Mouse (Mus musculus) embryonic facial prominence, embryonic 12.5 days (tissue): ENCODE data around the gene Rbm47. TPM values are rescaled to one million over a fixed set of nuclear protein-coding genes. Genes with fewer than 3 reads are reported as not detected.

ENCODE experiments used
- ATAC-seq: fragments of 200-750 bp; cut with Nextera tagmentation; 2 replicates; pipeline ENCODE4 v1.8.0; 2017; ENCODE audit not compliant: insufficient number of reproducible peaks, insufficient read depth, low FRiP score, low TSS enrichment
- H3K27ac ChIP-seq: fragments of 300-500 bp; sonication (generic); 2 replicates; pipeline ENCODE4 v1.5.1; 2016; ENCODE audit warnings: mild to moderate bottlenecking
- H3K27me3 ChIP-seq: fragments of 300-500 bp; sonication (generic); 2 replicates; pipeline ENCODE4 v1.6.1; 2016; ENCODE audit warnings: mild to moderate bottlenecking, moderate library complexity
- H3K36me3 ChIP-seq: fragments of 300-500 bp; sonication (generic); 2 replicates; pipeline ENCODE4 v1.6.1; 2016; ENCODE audit warnings: mild to moderate bottlenecking
- H3K4me1 ChIP-seq: fragments of 300-500 bp; sonication (generic); 2 replicates; pipeline ENCODE4 v1.6.1; 2016
- H3K4me2 ChIP-seq: fragments of 300-500 bp; sonication (generic); replicated peaks from 2 replicates; pipeline ENCODE4 v1.6.1; 2016; ENCODE audit warnings: mild to moderate bottlenecking, moderate library complexity
- H3K4me3 ChIP-seq: fragments of 300-500 bp; sonication (generic); 2 replicates; pipeline ENCODE4 v1.5.1; 2016; ENCODE audit warnings: mild to moderate bottlenecking
- H3K9ac ChIP-seq: fragments of 300-500 bp; sonication (generic); 2 replicates; pipeline ENCODE4 v1.6.1; 2016; ENCODE audit warnings: mild to moderate bottlenecking, moderate library complexity
- H3K9me3 ChIP-seq: fragments of 300-500 bp; sonication (generic); 2 replicates; pipeline ENCODE4 v1.6.1; 2016; ENCODE audit warnings: mild to moderate bottlenecking, moderate library complexity
- WGBS: fragments of 180-500 bp; shearing (Covaris S2); methylation state at CpG from one replicate; pipeline ENCODE4 v1.1.7; 2016; 5-methylcytosine and 5-hydroxymethylcytosine counted together
- polyA plus RNA-seq: library from polyadenylated mRNA; unstranded; fragments of >200 nt; fragmentation: Nextera tagmentation; extraction: Ambion mirVana; gene quantifications from 2 replicates; pipeline ENCODE4 v1.2.1, GENCODE M21; 2016

Gene Rbm47
- polyA plus RNA-seq, 1 experiment from 2014 or later, result 5.0 TPM

DNA sequence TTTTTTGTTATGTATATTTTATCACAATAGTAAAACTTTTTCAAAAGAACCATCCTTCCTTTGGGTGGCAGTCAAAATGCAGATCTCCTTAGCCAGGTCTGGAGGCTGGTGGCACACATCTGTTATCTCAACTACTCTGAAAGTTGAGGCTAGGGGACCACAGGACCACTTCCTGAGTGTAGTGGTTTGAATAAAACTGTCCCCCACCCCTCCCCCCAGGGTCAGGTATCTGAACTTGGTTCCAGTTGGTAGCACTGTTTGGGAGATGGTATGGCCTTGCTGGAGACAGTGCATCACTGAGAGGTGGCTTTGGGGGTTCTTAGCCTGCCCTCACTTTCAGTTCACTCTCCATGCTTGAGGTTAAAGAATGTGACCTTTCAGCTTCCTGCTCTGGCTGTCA, 51.7 kb downstream of the Rbm47 start:
- Histone ChIP-seq H3K27me3 (no peaks in the 10 kb centered on the region), H3K27ac (no peak overlapping the region), H3K9ac (no peak overlapping the region), H3K4me3 (no peak overlapping the region), H3K4me1 (0 out of 2 replicates have a peak, but pooled peaks cover 5% of the 10 kb centered on the region), H3K9me3 (no peaks in the 10 kb centered on the region), H3K4me2 (no peak overlapping the region), H3K36me3 (no peaks in the 10 kb centered on the region)
- ATAC-seq, result no peak

DNA sequence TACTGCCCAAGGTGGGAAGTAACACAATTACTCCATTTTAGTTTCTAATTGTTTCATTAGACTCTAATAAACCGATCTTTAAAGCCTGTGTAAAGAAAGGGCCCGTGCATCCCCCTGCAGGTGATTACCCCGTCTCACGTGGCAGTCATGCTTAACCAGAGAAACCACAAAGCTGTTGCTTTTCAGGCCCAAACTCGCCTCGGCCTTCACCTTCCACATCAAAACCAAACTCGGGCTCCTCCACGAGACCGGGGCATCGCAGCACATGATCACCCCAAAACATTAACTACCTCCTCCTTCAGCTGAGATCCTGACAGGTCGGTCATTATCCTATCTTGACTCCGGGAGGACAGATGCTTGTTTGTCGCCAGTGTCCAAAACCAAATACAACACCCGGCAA, 58.2 kb downstream of the Rbm47 start:
- Histone ChIP-seq H3K27ac (no peak overlapping the region), H3K9me3 (no peaks in the 10 kb centered on the region)

DNA sequence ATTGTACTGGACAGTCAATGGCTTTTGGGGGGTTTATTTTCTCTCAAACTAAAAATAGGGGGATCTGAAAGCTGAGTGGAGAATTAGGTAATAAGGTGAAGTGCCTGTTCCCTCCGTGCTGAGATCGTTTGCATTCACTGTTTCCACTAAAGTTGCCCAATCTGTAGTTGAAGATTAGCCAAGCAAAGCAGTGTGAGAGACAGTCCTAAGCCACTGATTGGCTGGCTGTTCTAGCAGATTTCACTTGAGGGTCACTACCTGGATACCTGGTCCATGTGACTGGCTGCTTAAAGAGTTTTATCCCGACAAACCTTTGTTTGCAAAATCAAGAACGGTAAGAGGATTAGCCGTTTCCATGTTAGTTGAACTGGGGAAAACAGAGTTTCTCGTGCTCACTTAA, 58.7 kb downstream of the Rbm47 start:
- H3K4me1 ChIP-seq, result no peaks in the 10 kb centered on the region
- H3K4me2 ChIP-seq, result no peak overlapping the region
- no peak overlapping the region for H3K27ac ChIP-seq
- no peak for ATAC-seq
- H3K4me3 ChIP-seq, result no peak overlapping the region
- no peak overlapping the region for H3K9ac ChIP-seq
- no peaks in the 10 kb centered on the region for H3K27me3 ChIP-seq
- 64% methylated on average over 6 of the region's 6 CpGs for WGBS
- no peaks in the 10 kb centered on the region for H3K36me3 ChIP-seq
- H3K9me3 ChIP-seq, result no peaks in the 10 kb centered on the region

More for the DNA sequence above, 58.2 kb downstream of the Rbm47 start:
- Histone ChIP-seq H3K36me3 (no peaks in the 10 kb centered on the region), H3K4me3 (no peak overlapping the region), H3K27me3 (no peaks in the 10 kb centered on the region), H3K4me1 (no peaks in the 10 kb centered on the region), H3K9ac (no peak overlapping the region), H3K4me2 (no peak overlapping the region)
- no peak for ATAC-seq
- 72% methylated on average over 14 of the region's 14 CpGs for WGBS

DNA sequence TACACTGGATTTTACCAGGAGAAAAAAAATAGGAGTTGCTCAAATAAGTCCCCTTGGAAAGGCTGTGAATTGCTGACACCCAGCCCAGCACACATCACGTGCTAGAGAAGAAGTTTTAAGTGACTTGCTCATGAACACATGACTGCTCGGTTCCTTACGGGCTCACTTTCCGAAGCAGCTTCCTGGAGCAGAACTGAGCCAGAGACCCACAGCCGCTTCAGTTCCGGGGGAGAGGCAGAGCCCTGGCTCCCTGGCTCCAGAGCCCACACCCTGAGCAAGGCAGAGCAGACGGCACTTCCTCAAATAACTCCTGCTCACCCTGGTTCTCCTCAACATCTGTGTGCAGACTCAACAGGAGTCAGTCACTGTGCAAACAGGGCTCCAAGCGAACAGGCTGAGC, 60.9 kb downstream of the Rbm47 start:
- H3K4me1 ChIP-seq, result no peaks in the 10 kb centered on the region
- H3K9me3 ChIP-seq, result no peaks in the 10 kb centered on the region
- no peak overlapping the region for H3K27ac ChIP-seq
- WGBS, result 71% methylated on average over 8 of the region's 8 CpGs
- ATAC-seq, result no peak
- H3K9ac ChIP-seq, result no peak overlapping the region
- no peaks in the 10 kb centered on the region for H3K27me3 ChIP-seq
- no peak overlapping the region for H3K4me2 ChIP-seq
- H3K4me3 ChIP-seq, result no peak overlapping the region
- H3K36me3 ChIP-seq, result no peaks in the 10 kb centered on the region

DNA sequence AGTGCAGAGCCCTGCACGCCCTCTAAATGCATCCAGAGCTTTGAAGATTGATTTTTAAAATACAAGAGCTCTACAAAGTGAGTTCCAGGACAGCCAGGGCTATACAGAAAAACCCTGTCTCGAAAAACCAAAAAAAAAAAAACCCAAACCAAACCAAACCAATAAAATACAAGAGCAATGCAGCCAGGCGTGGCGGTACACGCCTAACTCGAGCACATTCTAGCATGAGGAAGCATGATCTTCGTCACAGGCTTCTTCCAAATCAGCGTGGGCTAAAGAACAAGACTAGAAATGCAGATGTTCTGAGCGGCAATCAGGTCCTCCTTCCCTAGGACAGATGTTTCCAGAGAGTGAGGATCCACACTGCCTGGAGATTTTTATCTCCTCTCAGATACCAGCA, 66.5 kb downstream of the Rbm47 start:
- no peak for ATAC-seq
- Histone ChIP-seq H3K9ac (no peak overlapping the region), H3K4me2 (no peak overlapping the region), H3K27me3 (no peaks in the 10 kb centered on the region), H3K4me3 (no peak overlapping the region), H3K27ac (no peak overlapping the region), H3K36me3 (no peaks in the 10 kb centered on the region), H3K9me3 (no peaks in the 10 kb centered on the region), H3K4me1 (no peaks in the 10 kb centered on the region)
- 89% methylated on average over 9 of the region's 9 CpGs for WGBS

DNA sequence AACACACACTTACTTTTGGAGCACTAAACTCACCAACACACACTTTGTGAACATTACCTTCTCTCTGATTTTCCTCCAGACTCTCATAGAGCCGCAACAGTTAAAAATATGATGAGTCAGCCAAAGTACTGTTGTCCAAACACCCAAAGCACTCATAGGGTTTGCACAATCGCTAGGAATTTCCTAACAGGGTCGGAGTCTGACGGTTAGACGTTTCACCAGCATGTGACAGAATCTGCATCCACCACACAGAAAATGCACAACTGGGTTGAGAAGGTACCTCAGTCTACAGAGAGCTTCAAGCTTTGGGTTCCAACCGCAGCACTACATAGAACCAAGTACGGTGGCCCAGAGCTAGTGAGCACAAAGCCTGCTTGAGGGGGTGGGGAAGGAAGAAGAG, 67.0 kb downstream of the Rbm47 start:
- ATAC-seq, result no peak
- H3K9ac ChIP-seq, result no peak overlapping the region
- 88% methylated on average over 7 of the region's 7 CpGs for WGBS
- H3K36me3 ChIP-seq, result no peaks in the 10 kb centered on the region
- H3K4me1 ChIP-seq, result no peaks in the 10 kb centered on the region
- no peak overlapping the region for H3K4me2 ChIP-seq
- H3K9me3 ChIP-seq, result no peaks in the 10 kb centered on the region
- H3K27ac ChIP-seq, result no peak overlapping the region
- no peaks in the 10 kb centered on the region for H3K27me3 ChIP-seq
- H3K4me3 ChIP-seq, result no peak overlapping the region

DNA sequence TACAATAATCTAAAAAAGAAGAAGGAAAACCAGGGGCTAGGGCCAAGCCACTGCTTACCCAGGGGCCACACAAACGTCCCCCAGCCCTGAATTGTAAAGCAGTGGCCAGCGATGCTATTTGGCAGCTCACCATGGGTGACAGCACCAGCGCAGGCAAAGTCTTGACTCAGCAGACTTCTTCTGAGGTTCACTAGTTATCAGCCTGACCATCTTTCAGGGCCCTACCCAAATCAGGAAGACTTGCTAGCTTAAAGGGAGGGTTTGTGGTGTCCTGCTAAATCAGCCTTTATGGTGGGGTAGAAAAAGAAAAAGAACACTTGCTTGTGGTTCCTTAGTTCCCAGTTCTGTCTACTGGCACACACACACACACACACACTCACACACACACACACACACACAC, 67.6 kb downstream of the Rbm47 start:
- H3K4me3 ChIP-seq, result no peak overlapping the region
- no peaks in the 10 kb centered on the region for H3K36me3 ChIP-seq
- no peaks in the 10 kb centered on the region for H3K27me3 ChIP-seq
- no peak overlapping the region for H3K27ac ChIP-seq
- no peaks in the 10 kb centered on the region for H3K9me3 ChIP-seq
- 78% methylated on average over 3 of the region's 3 CpGs for whole genome bisulfite sequencing
- ATAC-seq, result no peak
- H3K4me1 ChIP-seq, result no peaks in the 10 kb centered on the region
- H3K4me2 ChIP-seq, result no peak overlapping the region
- no peak overlapping the region for H3K9ac ChIP-seq

DNA sequence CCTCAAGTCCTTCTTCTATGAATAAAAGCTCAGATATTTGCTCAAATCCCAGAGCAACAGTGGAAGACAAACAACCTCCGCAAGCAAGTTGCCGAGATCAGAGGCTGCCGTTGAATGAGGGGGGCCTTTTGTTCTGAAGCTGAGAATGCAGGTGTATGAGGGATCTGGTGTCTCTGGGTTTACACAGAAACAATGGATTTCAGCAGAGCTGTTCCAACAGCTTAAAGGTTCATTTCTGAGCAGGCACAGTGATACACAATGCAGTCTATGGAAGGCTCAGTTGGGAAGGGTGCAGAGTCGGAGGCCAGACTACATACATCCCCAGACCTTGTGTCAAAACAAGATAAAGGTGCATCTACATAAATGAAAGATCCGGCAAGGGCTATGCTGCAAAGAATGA, 69.5 kb downstream of the Rbm47 start:
- H3K4me3 ChIP-seq, result no peak overlapping the region
- no peak overlapping the region for H3K9ac ChIP-seq
- ATAC-seq, result no peak
- WGBS, result 74% methylated on average over 5 of the region's 5 CpGs
- H3K9me3 ChIP-seq, result no peaks in the 10 kb centered on the region
- no peaks in the 10 kb centered on the region for H3K27me3 ChIP-seq
- H3K36me3 ChIP-seq, result no peaks in the 10 kb centered on the region
- H3K4me2 ChIP-seq, result no peak overlapping the region
- H3K4me1 ChIP-seq, result no peaks in the 10 kb centered on the region
- H3K27ac ChIP-seq, result no peak overlapping the region

DNA sequence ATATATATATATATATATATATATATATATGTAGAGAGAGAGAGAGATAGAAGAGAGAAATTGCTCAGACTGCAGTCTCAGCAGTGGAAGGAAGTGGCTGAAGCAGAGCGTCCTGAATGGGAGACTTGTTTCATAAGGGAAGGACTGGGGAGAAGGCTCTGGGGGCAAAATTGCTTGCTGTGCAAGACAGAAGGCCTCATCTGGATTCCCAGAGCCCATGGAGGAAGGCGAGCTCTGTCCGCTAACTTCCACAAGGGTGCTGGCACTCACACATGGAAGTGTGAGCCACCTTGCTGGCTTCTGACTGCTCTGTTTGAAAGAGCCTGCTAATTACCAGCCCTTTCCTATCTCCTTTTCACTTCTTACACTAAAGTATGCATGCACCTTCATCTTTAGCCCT, 70.1 kb downstream of the Rbm47 start:
- Histone ChIP-seq H3K9ac (no peak overlapping the region), H3K27ac (no peak overlapping the region), H3K4me2 (no peak overlapping the region), H3K9me3 (no peaks in the 10 kb centered on the region), H3K4me1 (no peaks in the 10 kb centered on the region), H3K4me3 (no peak overlapping the region), H3K36me3 (no peaks in the 10 kb centered on the region), H3K27me3 (no peaks in the 10 kb centered on the region)
- ATAC-seq, result no peak
- WGBS, result 71% methylated on average over 3 of the region's 3 CpGs

DNA sequence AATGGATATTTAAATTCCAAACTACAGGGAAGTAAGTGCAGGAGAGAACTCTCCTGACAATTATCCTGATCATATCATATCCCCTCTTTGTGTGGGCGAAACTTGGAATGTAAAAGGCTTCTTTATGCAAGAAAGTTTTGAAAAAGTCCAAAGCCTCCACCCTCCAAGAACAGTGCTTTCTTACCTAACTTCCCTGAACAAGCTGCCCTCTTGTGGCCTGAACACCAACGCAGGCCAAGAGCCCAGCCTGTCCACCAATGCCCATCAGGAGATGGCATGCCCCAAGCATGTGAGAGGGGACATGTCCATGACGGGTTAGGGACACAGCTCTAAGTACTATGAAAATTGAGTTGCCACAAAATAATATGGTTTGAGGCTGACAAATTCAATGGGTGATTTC, 71.3 kb downstream of the Rbm47 start:
- no peaks in the 10 kb centered on the region for H3K9me3 ChIP-seq
- no peak overlapping the region for H3K4me3 ChIP-seq
- no peak for ATAC-seq
- H3K4me1 ChIP-seq, result no peaks in the 10 kb centered on the region
- H3K4me2 ChIP-seq, result no peak overlapping the region
- no peaks in the 10 kb centered on the region for H3K27me3 ChIP-seq
- 66% methylated on average over 3 of the region's 3 CpGs for WGBS
- no peak overlapping the region for H3K9ac ChIP-seq
- no peaks in the 10 kb centered on the region for H3K36me3 ChIP-seq
- H3K27ac ChIP-seq, result no peak overlapping the region

DNA sequence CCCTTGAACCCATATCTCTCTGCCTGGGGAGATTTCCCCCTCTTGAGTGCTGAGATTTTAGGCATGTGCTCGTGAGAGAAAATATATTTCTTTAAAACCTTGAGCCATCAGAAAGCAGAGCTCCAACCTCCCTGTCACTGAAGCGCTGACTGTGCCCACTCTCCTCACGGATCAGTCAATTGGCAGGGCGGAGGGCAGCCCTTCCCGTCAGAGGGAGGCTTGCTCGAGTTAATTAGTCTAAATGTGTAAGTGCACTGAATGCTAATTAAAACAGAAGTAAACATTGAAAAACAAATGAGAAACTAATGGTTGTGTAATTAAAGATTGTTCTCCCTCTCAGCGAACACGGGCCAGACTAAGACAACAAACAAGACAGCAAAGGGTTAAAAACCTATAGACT, 72.6 kb downstream of the Rbm47 start:
- H3K9me3 ChIP-seq, result no peaks in the 10 kb centered on the region
- H3K27ac ChIP-seq, result no peak overlapping the region
- H3K4me3 ChIP-seq, result no peak overlapping the region
- H3K4me1 ChIP-seq, result no peaks in the 10 kb centered on the region
- H3K9ac ChIP-seq, result no peak overlapping the region
- ATAC-seq, result no peak
- no peaks in the 10 kb centered on the region for H3K27me3 ChIP-seq
- H3K4me2 ChIP-seq, result no peak overlapping the region
- no peaks in the 10 kb centered on the region for H3K36me3 ChIP-seq
- WGBS, result 73% methylated on average over 8 of the region's 8 CpGs

DNA sequence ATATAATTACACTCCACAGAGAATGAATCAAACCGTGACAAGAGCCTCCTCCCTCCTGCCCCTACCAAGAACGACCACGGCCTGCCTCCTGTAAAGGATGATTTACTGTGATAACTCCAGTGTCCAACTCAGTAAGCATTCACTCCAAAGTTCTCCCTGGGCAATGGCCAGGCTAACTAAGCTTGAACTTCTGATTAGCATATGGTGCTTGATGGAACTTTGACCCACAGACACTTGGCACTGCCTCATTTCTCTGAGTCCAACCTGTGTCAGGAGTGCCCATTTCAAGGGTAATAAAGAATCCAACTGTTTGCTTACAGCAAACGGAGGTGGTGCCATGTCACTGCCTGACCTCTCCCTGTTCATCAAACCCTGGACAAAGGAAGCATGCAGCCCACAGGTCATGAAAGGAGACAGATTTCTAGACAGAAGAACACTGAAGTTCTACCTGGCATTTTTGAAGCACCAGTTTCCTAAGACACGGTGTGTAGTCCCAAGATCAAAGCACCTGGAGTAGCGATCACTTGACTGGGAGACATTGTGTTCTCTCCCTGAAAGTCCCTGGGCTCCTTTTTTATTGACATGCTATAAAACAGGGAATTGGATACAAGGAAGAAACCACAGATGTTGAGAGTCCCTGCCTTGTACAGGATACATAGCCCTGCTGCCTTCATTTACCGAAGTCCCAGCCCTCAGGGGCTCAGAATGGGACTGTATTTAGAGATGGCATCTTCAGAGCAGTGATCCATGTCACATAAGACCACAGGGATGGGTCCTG, 74.6 kb downstream of the Rbm47 start:
- Histone ChIP-seq H3K4me1 (no peaks in the 10 kb centered on the region), H3K27ac (no peak overlapping the region), H3K36me3 (no peaks in the 10 kb centered on the region), H3K27me3 (no peaks in the 10 kb centered on the region), H3K9ac (no peak overlapping the region), H3K4me3 (no peak overlapping the region), H3K4me2 (no peak overlapping the region), H3K9me3 (no peaks in the 10 kb centered on the region)
- WGBS, result 78% methylated on average over 7 of the region's 7 CpGs
- no peak for ATAC-seq

DNA sequence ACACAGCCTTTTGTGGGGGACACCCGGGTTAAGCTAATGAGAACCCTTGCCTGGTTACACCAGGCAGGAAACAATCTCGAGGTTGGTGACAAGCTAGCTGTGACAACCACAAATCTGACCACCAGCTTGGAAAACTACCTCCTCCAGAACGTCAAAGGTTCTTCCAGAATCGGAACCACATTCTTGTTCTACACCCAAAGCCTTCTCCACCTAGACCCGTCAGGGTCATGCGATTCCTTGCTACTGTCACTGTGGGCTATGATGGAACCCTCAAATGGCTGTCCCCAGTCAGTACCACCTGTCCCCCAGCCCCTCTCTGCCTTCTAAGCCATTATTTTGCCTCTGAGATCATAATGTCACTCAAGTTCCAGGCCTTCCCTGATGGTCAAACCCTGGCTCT, 76.8 kb downstream of the Rbm47 start:
- WGBS, result 82% methylated on average over 6 of the region's 6 CpGs
- Histone ChIP-seq H3K9me3 (no peaks in the 10 kb centered on the region), H3K27ac (no peak overlapping the region), H3K27me3 (no peaks in the 10 kb centered on the region), H3K9ac (no peak overlapping the region), H3K4me2 (no peak overlapping the region), H3K4me3 (no peak overlapping the region), H3K4me1 (no peaks in the 10 kb centered on the region), H3K36me3 (no peaks in the 10 kb centered on the region)
- no peak for ATAC-seq
